Comparison of ENCODE assay signal across 13 mouse cellular contexts in the genomic region with DNA sequence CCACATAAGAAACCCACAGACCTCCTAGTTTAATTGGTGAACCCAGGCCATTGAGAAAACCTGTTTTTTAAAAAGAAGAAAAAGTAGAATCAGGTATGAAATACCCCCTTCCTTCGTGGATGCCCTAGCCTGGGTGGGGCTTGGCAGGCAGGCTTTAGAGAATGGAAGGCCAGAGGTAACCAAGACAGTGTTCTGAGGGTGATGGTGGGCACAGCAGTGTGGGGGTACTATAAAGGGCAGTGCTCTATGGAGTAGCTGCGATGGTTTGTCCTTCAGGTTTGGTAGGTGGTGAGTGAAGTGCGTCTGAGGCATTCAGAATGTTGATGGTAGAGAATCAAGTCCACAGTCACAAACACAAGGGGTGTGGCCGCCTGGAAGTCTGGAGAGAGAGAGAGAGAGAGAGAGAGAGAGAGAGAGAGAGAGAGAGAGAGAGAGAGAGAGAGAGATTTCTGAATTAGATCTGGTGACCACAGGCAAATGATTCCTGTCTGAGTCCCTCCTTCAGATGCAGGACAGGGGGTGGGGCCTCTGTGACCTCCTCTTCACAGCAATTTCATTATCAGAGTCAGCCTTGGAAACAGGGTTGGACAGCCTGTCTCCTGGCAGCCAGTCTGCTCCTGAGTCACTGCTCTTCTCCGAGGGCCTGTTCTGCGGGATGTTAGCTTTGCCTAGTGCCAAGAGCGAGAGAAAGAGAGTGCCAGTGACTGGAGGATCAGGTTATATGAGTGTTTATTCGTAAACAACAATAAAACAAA. TPM values are rescaled to one million over a fixed set of nuclear protein-coding genes. Genes with fewer than 3 reads are reported as not detected.
DNase-seq lines count a peak whose midpoint lies in the region; TF ChIP-seq lines count a peak whose summit lies in the region.
"Had no signal": no experiment of that assay in that cellular context is flagged by ENCODE, and none has a peak within 500 bp of the region (broad histone marks: within the 10 kb centered on the region; RNA-seq: fewer than 3 reads in every experiment).

No protein-coding gene starts in this region.

- H3K27ac ChIP-seq in layer of hippocampus, adult 2 months, result no peak overlapping the region
- H3K27ac ChIP-seq: forebrain, embryonic 10.5 days had no signal

- DNase-seq in layer of hippocampus, adult 11-12 months (ENCODE audit: low spot score), result peak; percentile 26
- no peak for DNase-seq in layer of hippocampus, adult 9-10 months (ENCODE audit: low spot score)
- DNase-seq in adrenal gland, adult 18-20 months (ENCODE audit: low spot score in 2 of 2), result peak; percentile 28 to 44
- DNase-seq in heart, adult 18-20 months, result peak; percentile 43 to 69
- peak; percentile 12 to 14 for DNase-seq in layer of hippocampus, adult 2 months (ENCODE audit: low spot score in 2 of 2)
- no peak for DNase-seq in right cerebral cortex, postnatal 36 days (ENCODE audit: low spot score in 2 of 2)
- DNase-seq in spleen, adult 18-20 months, result no peak
- no peak for DNase-seq in right cerebral cortex, postnatal 10 days (ENCODE audit: low spot score in 2 of 2)
- DNase-seq: kidney, adult 11 months had no signal

- H3K4me3 ChIP-seq in layer of hippocampus, adult 2 months, result no peak overlapping the region
- H3K4me3 ChIP-seq: forebrain, embryonic 10.5 days had no signal

- TF ChIP-seq CTCF in layer of hippocampus, adult 2 months (conservative IDR thresholded peaks at IDR 0.05), result no peak

RNA-seq across cellular contexts. Expression of gene Gm10220, which starts 44.0 kb away (rescaled TPM):
- total RNA-seq in adrenal gland, adult 18-20 months (2021), result not detected
- not detected for total RNA-seq in heart, adult 18-20 months (2021)
- not detected for total RNA-seq in layer of hippocampus, adult 2 months (2021)
- total RNA-seq: hematopoietic stem cell, adult 5-6 weeks; left cerebral cortex, adult 18-20 months; liver, adult 2 months had no signal

Comparison
In these comparisons a context has a peak if more than half of its experiments do, and no peak if none do; other contexts are left out.
1. DNase-seq: peak in layer of hippocampus, adult 11-12 months (single experiment), adrenal gland, adult 18-20 months (2 of 2), heart, adult 18-20 months (2 of 2) and layer of hippocampus, adult 2 months (2 of 2); none in layer of hippocampus, adult 9-10 months (single experiment), right cerebral cortex, postnatal 36 days (0 of 2), spleen, adult 18-20 months (0 of 2) and right cerebral cortex, postnatal 10 days (0 of 2).